Mouse (Mus musculus) brain, embryonic 14.5 days (tissue): ENCODE results near the gene Cilp2. TPM values are rescaled to one million over a fixed set of nuclear protein-coding genes. Genes with fewer than 3 reads are reported as not detected.

Experiments
- DNase-seq: peaks from one replicate; pipeline ENCODE4 v3.0.0-alpha.2; 2011; ENCODE audit warnings: low read depth
- CTCF ChIP-seq: fragments of 200-500 bp; IDR thresholded peaks from 2 replicates; pipeline ENCODE4 v1.5.1; 2012; ENCODE audit warnings: inconsistent platforms, mild to moderate bottlenecking, moderate library complexity, borderline replicate concordance; ENCODE audit not compliant: insufficient read depth, insufficient read length; ENCODE audit errors: extremely low read depth
- POLR2A ChIP-seq: fragments of 200-500 bp; IDR thresholded peaks from 2 replicates; pipeline ENCODE4 v1.6.1; 2012; ENCODE audit warnings: mild to moderate bottlenecking, inconsistent platforms, borderline replicate concordance; ENCODE audit not compliant: poor library complexity, insufficient read depth, insufficient read length, severe bottlenecking; ENCODE audit errors: extremely low read depth
- polyA plus RNA-seq: library from polyadenylated mRNA; depleted of rRNA; stranded (reverse); fragments of >200 nt; gene quantifications from 2 replicates; pipeline ENCODE4 v1.2.3, GENCODE M21; 2012

The Cilp2 gene
- polyA plus RNA-seq, 1 experiment: 5.6 TPM

- DNase-seq: no peak
- TF ChIP-seq POLR2A (no peak), CTCF (no peak)
Measured at GRCm38 (mm10) chr8:69897857-69898256, 10.4 kb upstream of the Cilp2 start.

- TF ChIP-seq CTCF (no peak), POLR2A (no peak)
- DNase-seq: no peak
Measured at GRCm38 (mm10) chr8:69895772-69896451, 8.4 kb upstream of the Cilp2 start.

- no peak for TF ChIP-seq POLR2A
- TF ChIP-seq CTCF: no peak
- no peak for DNase-seq
Measured at GRCm38 (mm10) chr8:69894836-69895332, 7.4 kb upstream of the Cilp2 start.

GRCm38 (mm10) chr8:69893863-69894262, 6.4 kb upstream of the Cilp2 start:
- peak; percentile 67 for DNase-seq
- no peak for TF ChIP-seq POLR2A
- TF ChIP-seq CTCF: peak; percentile 59

GRCm38 (mm10) chr8:69890813-69891241, 3.3 kb upstream of the Cilp2 start:
- DNase-seq: peak; percentile 77
- no peak for TF ChIP-seq POLR2A
- peak; percentile 85 for TF ChIP-seq CTCF

- no peak for TF ChIP-seq CTCF
- TF ChIP-seq POLR2A: no peak
- DNase-seq: no peak
Measured at GRCm38 (mm10) chr8:69888902-69889301, 1.4 kb upstream of the Cilp2 start.

- TF ChIP-seq POLR2A (no peak), CTCF (no peak)
- DNase-seq: no peak
Measured at GRCm38 (mm10) chr8:69888244-69888866, 868 bp upstream of the Cilp2 start.

GRCm38 (mm10) chr8:69884141-69884540, 3.3 kb downstream of the Cilp2 start:
- TF ChIP-seq CTCF (no peak), POLR2A (no peak)
- no peak for DNase-seq

GRCm38 (mm10) chr8:69882833-69883600, 4.5 kb downstream of the Cilp2 start:
- TF ChIP-seq POLR2A (no peak), CTCF (no peak)
- DNase-seq: no peak

GRCm38 (mm10) chr8:69882021-69882756, 5.3 kb downstream of the Cilp2 start:
- no peak for TF ChIP-seq CTCF
- no peak for TF ChIP-seq POLR2A
- peak; percentile 90 for DNase-seq

- TF ChIP-seq CTCF (no peak), POLR2A (no peak)
- no peak for DNase-seq
Measured at GRCm38 (mm10) chr8:69881261-69881865, 6.1 kb downstream of the Cilp2 start.

- no peak for TF ChIP-seq POLR2A
- no peak for TF ChIP-seq CTCF
- DNase-seq: no peak
Measured at GRCm38 (mm10) chr8:69880841-69881240, 6.6 kb downstream of the Cilp2 start.
